Comparison of ENCODE assay signal across 28 mouse cellular contexts in the genomic region with DNA sequence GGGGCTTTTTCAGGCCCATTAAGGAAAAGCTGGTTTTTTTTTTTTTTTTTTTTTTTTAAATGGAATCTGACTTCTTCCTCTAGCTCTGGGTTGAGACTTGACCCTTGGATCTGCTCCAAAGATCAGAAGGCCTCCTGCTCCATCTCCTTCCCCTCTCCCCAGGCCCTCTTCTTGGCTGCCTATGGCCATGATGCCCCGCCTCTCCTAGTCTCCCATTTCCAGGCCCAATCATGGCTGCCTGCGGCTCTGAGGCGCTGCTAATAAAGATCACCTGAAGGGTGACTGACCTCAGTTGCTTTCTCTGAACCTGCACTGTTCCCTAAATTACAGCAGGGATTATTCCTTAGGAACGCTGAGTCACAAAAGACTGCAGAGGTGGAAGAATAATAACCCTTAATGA. TPM values are rescaled to one million over a fixed set of nuclear protein-coding genes. Genes with fewer than 3 reads are reported as not detected.
"Had no signal": no experiment of that assay in that cellular context is flagged by ENCODE, and none has a peak within 500 bp of the region (broad histone marks: within the 10 kb centered on the region; RNA-seq: fewer than 3 reads in every experiment).

No protein-coding gene starts in this region.

- H3K9me3 ChIP-seq: limb, embryonic 10.5 days; limb, embryonic 13.5 days; liver, embryonic 12.5 days; liver, embryonic 15.5 days; lung, embryonic 15.5 days; megakaryocyte, embryonic 14.5 days; midbrain, embryonic 10.5 days; midbrain, embryonic 13.5 days; neural tube, embryonic 13.5 days had no signal

- DNase-seq: kidney, adult 18-20 months; liver; lung, adult 18-20 months; lung, postnatal 10 days; lung, postnatal 36 days; right cerebral cortex, postnatal 14 days; right cerebral cortex, postnatal 4 days; thymus, adult 2 months; thymus, postnatal 25 days had no signal

- H3K4me2 ChIP-seq: limb, embryonic 13.5 days; liver, embryonic 12.5 days; liver, embryonic 15.5 days; lung, embryonic 15.5 days; midbrain, embryonic 13.5 days; neural tube, embryonic 13.5 days had no signal

- ATAC-seq: inflammation-experienced regulatory T-cells, adult 6 months; liver, embryonic 12.5 days; midbrain, embryonic 13.5 days; midbrain, embryonic 16.5 days had no signal

- H3K27ac ChIP-seq: limb, embryonic 10.5 days; limb, embryonic 13.5 days; liver, embryonic 12.5 days; liver, embryonic 15.5 days; lung, embryonic 15.5 days; midbrain, embryonic 10.5 days; midbrain, embryonic 13.5 days; neural tube, embryonic 13.5 days; stomach, postnatal 0 days had no signal

- H3K9ac ChIP-seq: limb, embryonic 13.5 days; liver, embryonic 12.5 days; liver, embryonic 15.5 days; lung, embryonic 15.5 days; midbrain, embryonic 13.5 days; neural tube, embryonic 13.5 days had no signal

- H3K27me3 ChIP-seq: limb, embryonic 13.5 days; liver, embryonic 12.5 days; liver, embryonic 15.5 days; lung, embryonic 15.5 days; megakaryocyte, embryonic 14.5 days; midbrain, embryonic 13.5 days; neural tube, embryonic 13.5 days had no signal

- H3K4me1 ChIP-seq: limb, embryonic 10.5 days; limb, embryonic 13.5 days; lung, embryonic 15.5 days; megakaryocyte, embryonic 14.5 days; midbrain, embryonic 10.5 days; midbrain, embryonic 13.5 days; neural tube, embryonic 13.5 days had no signal

- H3K36me3 ChIP-seq: limb, embryonic 10.5 days; limb, embryonic 13.5 days; liver, embryonic 12.5 days; liver, embryonic 15.5 days; lung, embryonic 15.5 days; midbrain, embryonic 10.5 days; midbrain, embryonic 13.5 days; neural tube, embryonic 13.5 days had no signal

- H3K4me3 ChIP-seq: limb, embryonic 10.5 days; limb, embryonic 13.5 days; liver, embryonic 12.5 days; liver, embryonic 15.5 days; lung, embryonic 15.5 days; megakaryocyte, embryonic 14.5 days; midbrain, embryonic 10.5 days; midbrain, embryonic 13.5 days; myocyte; neural tube, embryonic 13.5 days had no signal

RNA-seq across cellular contexts. Expression of gene Rnase2b, which starts 11.8 kb away (rescaled TPM):
- total RNA-seq: left cerebral cortex, adult 18-20 months; left cerebral cortex, postnatal 25 days; monocyte, adult 5-6 weeks; neutrophil, adult 5-6 weeks had no signal
- polyA plus RNA-seq: inflammation-experienced regulatory T-cells, adult 6 months; limb, embryonic 10.5 days; limb, embryonic 13.5 days; liver, embryonic 12.5 days; liver, embryonic 15.5 days; lung, embryonic 15.5 days; midbrain, embryonic 10.5 days; midbrain, embryonic 13.5 days; midbrain, embryonic 16.5 days; myocyte; neural tube, embryonic 13.5 days; stomach, embryonic 14.5 days; thymus, adult 2 months had no signal

RNA-seq across cellular contexts. Expression of gene Ang2, which starts 25.1 kb away (rescaled TPM):
- total RNA-seq: layer of hippocampus, postnatal 25 days; left cerebral cortex, adult 18-20 months; left cerebral cortex, postnatal 25 days; monocyte, adult 5-6 weeks; neutrophil, adult 5-6 weeks had no signal
- polyA plus RNA-seq: inflammation-experienced regulatory T-cells, adult 6 months; limb, embryonic 10.5 days; limb, embryonic 13.5 days; liver, embryonic 12.5 days; liver, embryonic 15.5 days; lung, embryonic 15.5 days; midbrain, embryonic 10.5 days; midbrain, embryonic 13.5 days; midbrain, embryonic 16.5 days; neural tube, embryonic 13.5 days; stomach, embryonic 14.5 days had no signal

RNA-seq across cellular contexts. Expression of gene Rnase1, which starts 27.3 kb away (rescaled TPM):
- total RNA-seq: monocyte, adult 5-6 weeks; neutrophil, adult 5-6 weeks had no signal
- polyA plus RNA-seq: inflammation-experienced regulatory T-cells, adult 6 months; liver, embryonic 12.5 days; midbrain, embryonic 10.5 days; midbrain, embryonic 13.5 days had no signal

RNA-seq across cellular contexts. Expression of gene Ear14, which starts 29.3 kb away (rescaled TPM):
- total RNA-seq: layer of hippocampus, postnatal 25 days; left cerebral cortex, adult 18-20 months; left cerebral cortex, postnatal 25 days; monocyte, adult 5-6 weeks; neutrophil, adult 5-6 weeks had no signal
- polyA plus RNA-seq: inflammation-experienced regulatory T-cells, adult 6 months; limb, embryonic 10.5 days; limb, embryonic 13.5 days; liver, embryonic 12.5 days; liver, embryonic 15.5 days; lung, embryonic 15.5 days; midbrain, embryonic 10.5 days; midbrain, embryonic 13.5 days; midbrain, embryonic 16.5 days; myocyte; neural tube, embryonic 13.5 days; stomach, embryonic 14.5 days; stomach, postnatal 0 days; thymus, adult 2 months had no signal

RNA-seq across cellular contexts. Expression of gene Rnase6, which starts 50.1 kb away (rescaled TPM):
- total RNA-seq: left cerebral cortex, adult 18-20 months had no signal
- polyA plus RNA-seq: limb, embryonic 10.5 days had no signal
